Mouse (Mus musculus) ovary, postnatal 14 days (tissue): Measurements from ENCODE around the gene Vmn2r38.
"Not testable (repeated sequence)": the region's sequence is repeated elsewhere in the genome, so short reads cannot be mapped to it uniquely, and the experiment has no call there.

Experiments
- DNase-seq: peaks from one replicate; pipeline ENCODE4 v3.0.0; 2022; ENCODE audit warnings: low spot score

Vmn2r38 gene

GRCm38 (mm10) chr7:9097781-9098180 lies at the start of gene Vmn2r38:
Vmn2r38 (minus strand) TSS chr7:9097881.
- DNase-seq = not testable (repeated sequence)

GRCm38 (mm10) chr7:9065353-9065752 lies 32.3 kb downstream of the Vmn2r38 start:
- DNase-seq = not testable (repeated sequence)

- DNase-seq = not testable (repeated sequence)
Observed at GRCm38 (mm10) chr7:9030698-9031097, 67.0 kb downstream of the Vmn2r38 start, which contains the start of gene Vmn2r39. Vmn2r39 (minus strand) TSS chr7:9030798.
